8 mouse cellular contexts compared by ENCODE assay signal in the genomic region with DNA sequence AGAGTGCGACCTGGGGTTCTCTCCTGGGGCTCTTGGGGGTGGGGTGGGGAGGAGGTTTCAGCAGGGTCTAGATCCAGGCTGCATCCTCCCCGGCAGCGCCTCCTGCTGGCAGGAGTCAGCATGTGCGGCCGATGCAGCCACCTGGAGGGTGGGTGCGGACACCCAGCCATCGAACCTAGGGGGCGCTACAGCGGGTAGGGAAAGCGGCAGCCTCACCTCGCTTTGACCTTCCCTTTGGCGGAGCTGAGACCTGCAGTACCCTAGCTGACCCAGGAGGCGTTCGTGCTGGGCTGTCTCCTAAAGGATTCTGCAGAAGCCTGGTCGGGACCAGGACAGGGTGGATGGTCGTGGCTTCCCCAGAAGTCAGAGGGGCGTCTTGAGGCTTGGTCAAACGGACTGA. TPM values are rescaled to one million over a fixed set of nuclear protein-coding genes. Genes with fewer than 3 reads are reported as not detected.
A peak's percentile ranks its signal among the peaks of the same experiment; 100 is the strongest.
DNase-seq lines count a peak whose midpoint lies in the region; ATAC-seq lines count a peak whose summit lies in the region.

No protein-coding gene starts in this region.

- 0 out of 2 replicates have a peak overlapping the region, but pooled peaks have one; percentile 55 for H3K9ac ChIP-seq in heart, embryonic 12.5 days
- H3K9ac ChIP-seq in kidney, embryonic 14.5 days (ENCODE audit: low read depth, low read length): peak overlapping the region; percentile 63; the same call in 1 of the 2 replicates

- no peak overlapping the region for H3K27ac ChIP-seq in heart, embryonic 12.5 days (ENCODE audit: poor library complexity, severe bottlenecking)
- no peak overlapping the region for H3K27ac ChIP-seq in kidney, embryonic 14.5 days (ENCODE audit: low read depth, low read length)

- no peaks in the 10 kb centered on the region for H3K9me3 ChIP-seq in heart, embryonic 12.5 days (replicated peaks)
- no peaks in the 10 kb centered on the region for H3K9me3 ChIP-seq in kidney, embryonic 14.5 days (ENCODE audit: control insufficient read depth, low read length)

- ATAC-seq in heart, embryonic 12.5 days (ENCODE audit: insufficient number of reproducible peaks, low FRiP score): 0 out of 2 replicates have a peak, but pooled peaks have one; percentile 9
- ATAC-seq in kidney, embryonic 14.5 days (ENCODE audit: low FRiP score, low TSS enrichment): peak; percentile 24

- peak overlapping the region; percentile 81 for H3K4me2 ChIP-seq in heart, embryonic 12.5 days
- peak overlapping the region; percentile 95 for H3K4me2 ChIP-seq in kidney, embryonic 14.5 days (replicated peaks; ENCODE audit: low read depth, low read length)

- H3K27me3 ChIP-seq in heart, embryonic 12.5 days (replicated peaks): peaks cover 74% of the 10 kb centered on the region
- peaks cover 7% of the 10 kb centered on the region; the same call in 1 of the 2 replicates for H3K27me3 ChIP-seq in kidney, embryonic 14.5 days (ENCODE audit: control insufficient read depth, insufficient read depth, low read length)

- H3K36me3 ChIP-seq in heart, embryonic 12.5 days: no peaks in the 10 kb centered on the region
- H3K36me3 ChIP-seq in kidney, embryonic 14.5 days (ENCODE audit: control insufficient read depth, insufficient read depth, low read length): no peaks in the 10 kb centered on the region

- H3K4me1 ChIP-seq in heart, embryonic 12.5 days (replicated peaks): peaks cover 58% of the 10 kb centered on the region
- H3K4me1 ChIP-seq in kidney, embryonic 14.5 days (ENCODE audit: control insufficient read depth, insufficient read depth, low read length): peaks cover 56% of the 10 kb centered on the region

- under 1% methylated on average over 18 of the region's 18 CpGs for WGBS in heart, embryonic 12.5 days
- WGBS in kidney, embryonic 14.5 days: 0% methylated on average over 18 of the region's 18 CpGs

- peak overlapping the region; percentile 76 for H3K4me3 ChIP-seq in heart, embryonic 12.5 days
- peak overlapping the region; percentile 92 for H3K4me3 ChIP-seq in kidney, embryonic 14.5 days (ENCODE audit: low read length)

- peak; percentile 77 to 82 for DNase-seq in CD8-positive naive resting alpha-beta T cell, adult 2 months (ENCODE audit: low read depth in 2 of 2, low spot score in 2 of 2)
- DNase-seq in adipocyte (ENCODE audit: low spot score): peak; percentile 26
- DNase-seq in embryo, embryonic 11 days: peak; percentile 91
- DNase-seq in lung, postnatal 14 days: peak; percentile 72
- DNase-seq in ovary, postnatal 36 days (ENCODE audit: low spot score): peak; percentile 75
- DNase-seq in frontal cortex, postnatal 14 days (ENCODE audit: low spot score in 2 of 2): no peak

RNA-seq across cellular contexts. Expression of a gene that starts 0.9 kb away (rescaled TPM):
- polyA plus RNA-seq in heart, embryonic 12.5 days (2016; fragmentation: Nextera tagmentation; extraction: Ambion mirVana): 9.5 and 10.3 TPM in 2 replicates
- 21.5 and 26.5 TPM in 2 replicates for polyA plus RNA-seq in kidney, embryonic 14.5 days (2014; fragmentation: Nextera tagmentation; extraction: Ambion mirVana)

RNA-seq across cellular contexts. Expression of a gene that starts 21.6 kb away (rescaled TPM):
- 46.7 and 46.8 TPM in 2 replicates for polyA plus RNA-seq in heart, embryonic 12.5 days (2016; fragmentation: Nextera tagmentation; extraction: Ambion mirVana)
- polyA plus RNA-seq in kidney, embryonic 14.5 days (2014; fragmentation: Nextera tagmentation; extraction: Ambion mirVana): 26.2 and 31.5 TPM in 2 replicates

RNA-seq across cellular contexts. Expression of a gene that starts 31.2 kb away (rescaled TPM):
- 15.0 and 16.4 TPM in 2 replicates for polyA plus RNA-seq in heart, embryonic 12.5 days (2016; fragmentation: Nextera tagmentation; extraction: Ambion mirVana)
- polyA plus RNA-seq in kidney, embryonic 14.5 days (2014; fragmentation: Nextera tagmentation; extraction: Ambion mirVana): 27.3 and 32.2 TPM in 2 replicates

RNA-seq across cellular contexts. Expression of a gene that starts 45.8 kb away (rescaled TPM):
- polyA plus RNA-seq in heart, embryonic 12.5 days (2016; fragmentation: Nextera tagmentation; extraction: Ambion mirVana): 0.91 and 1.1 TPM in 2 replicates
- polyA plus RNA-seq in kidney, embryonic 14.5 days (2014; fragmentation: Nextera tagmentation; extraction: Ambion mirVana): 0.28 and 0.31 TPM in 2 replicates

Comparison
In these comparisons a context has a peak if more than half of its experiments do, and no peak if none do; other contexts are left out.
1. DNase-seq: peak in CD8-positive naive resting alpha-beta T cell, adult 2 months (2 of 2), adipocyte (single experiment), embryo, embryonic 11 days (single experiment), lung, postnatal 14 days (single experiment) and ovary, postnatal 36 days (single experiment); none in frontal cortex, postnatal 14 days (0 of 2).